Mouse (Mus musculus) cerebellum, adult 8-10 months (tissue): ENCODE results near the gene Ccdc86.

Experiments
- DNase-seq: peaks from one replicate; pipeline ENCODE4 v3.0.0; 2022

Gene Ccdc86

DNA sequence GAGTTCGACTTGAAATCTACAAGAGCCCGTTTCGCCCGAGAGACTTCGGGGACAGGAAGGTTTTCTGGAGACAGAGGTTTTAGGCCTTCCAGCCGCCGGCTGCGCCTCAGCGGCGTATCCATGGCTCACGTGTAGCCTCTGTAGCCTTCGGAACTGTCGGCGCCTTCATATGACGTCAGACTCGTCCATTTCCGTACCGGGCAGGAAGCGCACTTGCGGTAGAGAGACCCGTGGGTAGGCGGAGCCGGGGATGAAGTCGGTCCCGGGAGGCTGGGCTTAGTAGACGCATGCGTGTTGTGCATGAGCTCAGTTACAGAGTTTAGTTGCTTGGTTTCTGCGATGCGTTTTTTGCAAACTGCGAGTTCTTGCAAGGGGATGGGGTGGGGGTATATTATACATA, at the start of gene Ccdc86:
TSS of gene Ccdc86 (minus strand) at position 155 of the 400 bp plus-strand sequence.
- DNase-seq: peak; percentile 93

- DNase-seq: no peak
Measured at GRCm38 (mm10) chr19:10993150-10993549, 44.1 kb upstream of the Ccdc86 start, which contains the start of gene Ms4a15. TSS of gene Ms4a15 (minus strand) at chr19:10993250.

- DNase-seq: no peak
Measured at GRCm38 (mm10) chr19:10991911-10992310, 42.8 kb upstream of the Ccdc86 start.

DNA sequence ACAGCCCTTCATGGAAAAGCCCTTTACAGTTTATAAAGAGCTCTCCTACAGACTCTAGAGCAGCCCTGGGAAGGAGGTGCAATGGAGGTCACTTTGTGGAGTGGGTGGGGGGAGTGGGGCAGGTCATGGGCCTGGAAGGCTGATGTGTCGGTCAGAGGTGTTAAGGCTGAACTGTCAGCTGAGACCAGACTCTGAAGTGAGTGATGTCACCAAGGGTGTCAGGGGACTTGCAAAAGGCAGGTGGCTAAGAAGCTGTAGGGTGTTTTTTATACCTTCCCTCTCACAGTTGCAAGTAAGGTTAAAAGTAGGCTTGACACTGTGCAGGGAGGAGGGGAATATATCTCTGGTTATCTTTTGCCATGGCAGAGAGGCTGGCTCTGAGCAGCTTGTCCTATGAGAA, 41.7 kb upstream of the Ccdc86 start:
- no peak for DNase-seq

DNA sequence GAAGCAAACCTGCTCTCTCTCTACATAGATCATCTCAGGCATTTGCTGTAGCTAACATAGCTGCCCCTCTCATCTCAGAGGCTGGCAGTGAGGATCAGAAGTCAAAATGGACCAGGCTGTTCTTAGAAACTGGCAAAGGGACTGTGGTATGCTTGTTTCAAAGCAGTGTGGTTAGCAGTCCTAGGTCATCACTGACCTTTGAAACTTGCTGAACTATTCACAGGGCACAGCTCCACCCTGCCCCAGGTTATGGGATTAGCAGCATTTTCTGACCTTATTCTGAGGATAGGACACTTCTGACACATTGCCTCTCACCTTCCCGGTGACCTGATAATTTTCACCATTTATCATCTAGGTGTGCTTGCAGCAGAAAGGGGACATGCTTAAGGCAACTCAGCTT, 39.5 kb upstream of the Ccdc86 start:
- no peak for DNase-seq

- DNase-seq: no peak
Measured at GRCm38 (mm10) chr19:10985889-10986288, 36.8 kb upstream of the Ccdc86 start.

- no peak for DNase-seq
Measured at GRCm38 (mm10) chr19:10984551-10984950, 35.5 kb upstream of the Ccdc86 start.

DNA sequence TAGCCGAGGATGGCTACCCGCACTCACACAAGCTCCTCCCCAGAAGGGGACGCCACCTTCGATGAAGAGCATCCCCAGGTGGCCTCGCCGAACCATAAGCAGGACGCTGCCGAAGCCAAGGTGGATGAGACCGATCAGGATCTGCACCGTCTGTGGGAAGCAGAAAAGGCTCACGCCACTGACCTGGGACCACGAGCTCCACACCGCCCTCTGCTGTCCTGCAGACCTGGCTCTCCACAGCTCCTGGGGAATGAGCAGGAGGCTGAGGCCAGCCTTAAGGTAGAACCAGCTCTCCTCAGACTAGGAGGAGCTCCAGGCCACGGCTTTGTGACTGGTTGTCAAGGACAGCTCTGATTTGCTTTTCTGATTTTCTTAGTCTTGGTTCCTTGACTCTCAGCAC, 34.1 kb upstream of the Ccdc86 start:
- DNase-seq: peak; percentile 40

DNA sequence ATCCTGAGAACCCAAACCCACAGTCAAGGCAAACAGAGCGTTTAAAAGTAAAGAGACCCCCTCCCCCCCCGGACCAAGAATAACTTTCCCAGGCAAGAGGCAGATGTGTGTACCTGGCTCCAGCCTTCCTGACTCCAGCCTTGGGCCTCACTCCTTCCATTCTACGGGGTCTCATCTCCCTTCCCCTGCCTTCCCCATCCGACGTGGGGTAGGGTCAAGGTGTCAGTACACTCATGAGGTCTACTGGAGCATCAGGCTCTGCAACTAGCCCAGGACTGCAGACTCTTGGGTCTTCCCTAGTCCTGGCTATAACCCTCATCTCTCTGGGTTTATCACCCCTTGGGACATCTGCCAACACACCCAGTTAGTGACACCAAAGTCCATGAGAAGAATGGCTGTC, 31.1 kb upstream of the Ccdc86 start:
- DNase-seq: no peak

DNA sequence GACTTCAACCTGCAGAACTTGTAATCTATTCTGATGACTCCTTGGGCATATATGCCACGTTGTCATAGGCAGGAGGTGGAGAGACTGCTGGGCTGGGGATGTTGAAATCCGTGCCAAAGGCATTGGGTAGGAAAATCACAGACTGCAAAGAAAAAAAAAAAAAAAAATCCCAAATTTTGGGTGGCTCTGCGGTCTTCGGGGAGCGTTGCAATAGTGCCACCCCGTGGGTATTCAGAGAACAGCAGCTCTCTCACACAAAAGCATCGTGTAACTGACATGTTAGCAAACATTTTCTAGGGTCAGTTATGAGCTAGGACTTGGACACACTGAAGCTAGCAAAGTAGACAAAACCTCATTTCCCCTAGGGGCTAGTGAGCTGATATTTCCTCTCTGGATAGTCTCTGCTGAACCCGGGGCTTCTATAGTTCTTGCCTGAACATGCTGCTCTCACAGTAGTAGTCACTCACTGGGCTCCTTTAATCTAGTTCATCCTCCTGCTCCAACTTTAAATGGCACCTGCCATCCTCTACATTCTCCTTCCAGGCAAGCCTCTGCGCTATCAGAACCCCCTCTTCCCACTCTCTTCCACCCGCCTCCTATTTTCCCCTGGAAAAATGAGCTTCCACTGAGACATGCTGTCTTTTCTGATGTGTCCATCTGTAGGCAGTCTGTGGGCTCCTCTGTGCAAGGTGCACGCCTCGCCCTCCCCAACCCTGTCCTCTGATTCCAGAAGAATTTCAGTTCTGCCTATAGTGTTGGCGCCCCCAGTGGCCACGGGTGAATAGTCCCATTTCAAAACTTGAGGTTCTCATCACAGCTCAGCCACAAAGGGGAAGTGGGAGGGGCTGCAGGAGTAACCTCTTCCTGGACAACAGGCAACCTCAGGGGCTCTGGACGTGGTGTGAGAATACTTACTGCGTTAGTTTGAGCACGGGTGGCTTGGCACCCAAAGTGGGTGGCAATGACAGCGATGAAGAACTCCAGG, 30.4 kb upstream of the Ccdc86 start:
- peak; percentile 70 for DNase-seq

GRCm38 (mm10) chr19:10976318-10976717, 27.3 kb upstream of the Ccdc86 start:
- no peak for DNase-seq

DNA sequence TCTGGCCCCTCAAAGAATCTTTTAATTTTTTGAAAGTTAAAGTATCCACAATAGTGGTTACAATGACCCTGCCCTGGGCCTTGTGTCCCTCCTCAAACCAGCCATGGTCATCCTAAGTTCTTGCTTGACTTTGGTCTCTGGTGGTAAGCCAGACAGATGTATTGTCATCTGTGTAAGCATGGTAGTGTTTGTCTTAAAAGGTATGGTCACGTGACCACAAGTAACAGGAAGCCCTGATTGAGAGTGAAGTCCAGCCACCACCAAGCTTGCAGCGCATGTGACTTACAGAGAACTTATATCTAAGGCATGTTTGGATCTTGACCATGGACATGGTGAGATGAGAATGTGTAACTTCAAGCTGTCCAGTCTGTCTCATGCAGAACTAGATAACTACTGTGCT, 26.1 kb upstream of the Ccdc86 start:
- no peak for DNase-seq

DNA sequence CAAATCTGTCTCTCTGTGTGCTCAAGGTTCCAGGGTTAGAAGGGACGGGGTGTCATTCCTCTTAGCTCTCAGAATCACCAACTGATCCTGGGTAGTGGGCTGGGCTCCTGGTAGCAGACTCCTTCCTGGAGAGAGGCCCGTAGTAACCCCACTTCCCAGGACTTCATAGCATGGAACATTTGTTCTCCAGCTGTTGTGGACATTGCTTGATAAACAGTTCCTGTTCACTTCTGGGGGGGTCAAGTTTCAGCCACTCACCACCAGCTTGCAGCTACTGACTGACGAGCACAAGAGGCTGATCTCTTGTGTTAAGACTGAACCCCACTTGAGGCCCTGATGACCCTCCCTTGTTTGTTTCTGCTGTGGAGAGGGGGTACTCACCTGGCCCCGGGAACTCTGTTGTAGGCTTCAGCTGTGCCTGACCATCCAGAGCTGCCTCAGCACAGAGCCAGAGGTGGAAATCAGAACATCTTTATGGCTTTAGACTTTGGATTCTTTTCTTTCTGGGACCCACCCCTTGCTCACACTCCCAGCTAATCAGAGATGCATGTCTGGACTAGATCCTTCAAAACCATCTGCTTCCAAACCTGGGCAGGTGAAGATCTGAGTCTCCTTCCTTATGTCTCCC, 25.3 kb upstream of the Ccdc86 start, which contains the start of gene Ms4a10:
TSS of gene Ms4a10 (minus strand) at position 433 of the 628 bp plus-strand sequence.
- no peak for DNase-seq

GRCm38 (mm10) chr19:10973187-10973586, 24.1 kb upstream of the Ccdc86 start:
- no peak for DNase-seq

DNA sequence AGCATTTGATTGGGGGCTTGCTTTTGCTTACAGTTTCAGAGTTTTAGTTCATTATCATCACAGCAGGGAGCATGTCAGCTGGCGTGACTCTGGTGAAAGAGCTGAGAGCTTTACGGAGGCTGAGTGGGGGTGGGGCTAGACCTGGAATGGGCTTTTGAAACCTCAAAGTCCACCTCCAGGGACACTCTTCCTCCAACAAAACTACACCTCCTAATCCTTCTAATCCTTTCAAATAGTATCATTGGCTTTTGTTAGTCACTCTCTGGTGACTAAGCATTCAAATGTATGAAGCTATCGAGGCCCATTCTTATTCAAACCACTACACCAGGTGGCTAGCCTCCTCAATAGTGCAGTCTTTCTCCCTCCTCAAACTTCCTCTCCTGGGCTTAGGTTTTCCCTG, 23.6 kb upstream of the Ccdc86 start:
- no peak for DNase-seq

DNA sequence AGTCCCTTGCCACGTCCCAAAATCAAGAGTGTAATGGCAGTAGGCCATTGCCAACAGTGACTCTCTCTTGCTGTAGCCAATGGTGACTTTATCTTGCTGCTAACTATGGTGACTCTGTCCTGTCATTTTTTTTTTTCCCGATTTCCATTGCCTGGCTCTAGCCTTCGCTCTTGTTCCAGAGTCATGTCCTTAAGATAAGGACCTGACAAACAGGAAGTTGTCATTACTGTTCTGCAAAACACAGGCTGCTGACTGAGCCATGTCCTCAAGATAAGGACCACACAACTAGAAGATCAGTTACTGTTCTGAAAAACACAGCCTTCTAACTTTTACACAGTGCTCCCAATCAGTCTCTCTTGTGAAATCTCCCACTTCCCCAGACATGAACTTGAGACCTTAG, 21.4 kb upstream of the Ccdc86 start:
- DNase-seq: no peak

DNA sequence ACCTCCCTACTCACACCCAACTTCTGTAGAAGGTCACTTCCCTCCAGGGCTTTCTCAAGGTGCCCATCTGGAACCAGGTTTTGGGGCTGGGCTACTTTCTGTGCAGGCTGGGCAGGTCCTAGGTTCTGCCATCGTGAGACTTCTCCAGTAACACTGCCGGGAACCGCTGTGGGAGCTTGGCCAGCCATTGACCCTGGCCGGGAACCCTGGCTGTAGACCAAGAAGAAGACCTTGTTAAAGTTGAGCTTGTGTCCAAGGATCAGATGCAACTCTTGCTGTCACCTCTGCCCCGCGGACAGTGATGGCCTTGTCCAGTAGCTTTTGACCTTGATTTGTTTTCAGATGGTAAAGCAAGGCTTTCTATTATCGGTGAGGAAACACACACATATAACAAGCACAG, 19.5 kb upstream of the Ccdc86 start:
- DNase-seq: no peak

DNA sequence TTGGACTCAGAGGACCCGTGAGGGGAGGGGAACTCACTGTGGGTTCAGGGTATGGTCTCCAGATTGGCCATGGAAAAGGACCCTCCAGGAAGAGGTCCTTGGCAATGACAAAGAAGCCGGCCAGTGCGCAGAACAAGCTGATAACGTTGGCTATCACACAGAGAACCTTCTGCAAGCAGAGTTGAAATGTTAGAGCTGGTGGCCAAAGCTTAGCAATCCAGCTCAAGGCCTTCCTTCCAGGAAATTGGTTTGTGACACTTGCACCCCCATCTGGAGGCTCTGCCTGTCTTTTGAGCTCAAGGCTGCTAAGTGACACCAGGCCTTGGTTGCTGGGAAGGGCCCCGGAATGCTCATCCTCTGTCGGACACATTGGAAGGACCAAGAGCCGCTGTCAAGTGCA, 16.7 kb upstream of the Ccdc86 start:
- DNase-seq: no peak

DNA sequence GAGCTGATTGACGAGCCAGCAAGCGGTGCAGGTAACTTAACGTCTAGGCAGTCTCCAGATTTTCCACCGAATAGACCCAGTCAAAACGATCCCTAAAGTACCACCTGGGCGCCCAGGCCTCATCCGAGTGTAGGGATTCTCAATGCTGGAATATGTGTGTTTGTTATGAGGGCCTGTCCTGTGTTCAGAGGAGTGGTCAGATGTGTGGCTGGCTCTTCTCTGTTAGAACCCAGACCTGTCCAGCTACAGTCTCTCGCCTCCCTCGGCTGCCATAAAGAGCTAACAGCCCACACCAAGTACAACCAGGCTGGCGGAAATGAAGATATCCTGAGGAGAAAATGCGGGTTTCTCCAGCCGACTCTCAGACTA, 10.9 kb upstream of the Ccdc86 start:
- DNase-seq: no peak

- DNase-seq: peak; percentile 74
Measured at GRCm38 (mm10) chr19:10959085-10959977, 10.3 kb upstream of the Ccdc86 start.

GRCm38 (mm10) chr19:10952021-10952939, 3.2 kb upstream of the Ccdc86 start:
- DNase-seq: no peak

- DNase-seq: no peak
Measured at GRCm38 (mm10) chr19:10949558-10949957, 492 bp upstream of the Ccdc86 start.
